Mouse (Mus musculus) hindbrain, embryonic 16.5 days (tissue): ENCODE measurements around the gene Isy1. TPM values are rescaled to one million over a fixed set of nuclear protein-coding genes. Genes with fewer than 3 reads are reported as not detected.

Experiments
- ATAC-seq: fragments of 200-750 bp; cut with Nextera tagmentation; 2 replicates; pipeline ENCODE4 v1.8.0; 2017; ENCODE audit warnings: moderate TSS enrichment, moderate library complexity
- H3K27ac ChIP-seq: fragments of 300-500 bp; sonication (generic); 2 replicates; pipeline ENCODE4 v1.5.1; 2014; ENCODE audit warnings: low read depth, mild to moderate bottlenecking, control low read depth, low read length, moderate library complexity
- H3K27me3 ChIP-seq: fragments of 300-500 bp; sonication (generic); replicated peaks from 2 replicates; pipeline ENCODE4 v1.6.1; 2014; ENCODE audit warnings: low read length; ENCODE audit not compliant: control insufficient read depth, insufficient read depth
- H3K36me3 ChIP-seq: fragments of 300-500 bp; sonication (generic); 2 replicates; pipeline ENCODE4 v1.6.1; 2014; ENCODE audit warnings: mild to moderate bottlenecking, low read length, moderate library complexity, mixed read lengths; ENCODE audit not compliant: control insufficient read depth, insufficient read depth
- H3K4me1 ChIP-seq: fragments of 300-500 bp; sonication (generic); 2 replicates; pipeline ENCODE4 v1.6.1; 2014; ENCODE audit warnings: low read depth, low read length; ENCODE audit not compliant: control insufficient read depth, insufficient read depth
- H3K4me2 ChIP-seq: fragments of 300-500 bp; sonication (generic); 2 replicates; pipeline ENCODE4 v1.6.1; 2014; ENCODE audit warnings: mild to moderate bottlenecking, low read length, control low read depth, moderate library complexity
- H3K4me3 ChIP-seq: fragments of 300-500 bp; sonication (generic); 2 replicates; pipeline ENCODE4 v1.5.1; 2014; ENCODE audit warnings: mild to moderate bottlenecking, low read length, control low read depth, moderate library complexity
- H3K9ac ChIP-seq: fragments of 300-500 bp; sonication (generic); 2 replicates; pipeline ENCODE4 v1.6.1; 2014; ENCODE audit warnings: low read depth, mild to moderate bottlenecking, control low read depth, low read length, moderate library complexity
- H3K9me3 ChIP-seq: fragments of 300-500 bp; sonication (generic); 2 replicates; pipeline ENCODE4 v1.6.1; 2014; ENCODE audit warnings: mild to moderate bottlenecking, low read length, moderate library complexity; ENCODE audit not compliant: control insufficient read depth
- WGBS: fragments of 180-500 bp; shearing (Covaris S2); extraction: QIAGEN DNeasy Blood & Tissue Kit; methylation state at CpG from one replicate; pipeline ENCODE4 v1.1.7; 2014; 5-methylcytosine and 5-hydroxymethylcytosine counted together
- polyA plus RNA-seq: library from polyadenylated mRNA; unstranded; fragments of >200 nt; fragmentation: Nextera tagmentation; extraction: Ambion mirVana; gene quantifications from 2 replicates; pipeline ENCODE4 v1.2.1, GENCODE M21; 2015

Isy1 gene
- polyA plus RNA-seq, 1 experiment from 2014 or later, result 24.0 TPM

DNA sequence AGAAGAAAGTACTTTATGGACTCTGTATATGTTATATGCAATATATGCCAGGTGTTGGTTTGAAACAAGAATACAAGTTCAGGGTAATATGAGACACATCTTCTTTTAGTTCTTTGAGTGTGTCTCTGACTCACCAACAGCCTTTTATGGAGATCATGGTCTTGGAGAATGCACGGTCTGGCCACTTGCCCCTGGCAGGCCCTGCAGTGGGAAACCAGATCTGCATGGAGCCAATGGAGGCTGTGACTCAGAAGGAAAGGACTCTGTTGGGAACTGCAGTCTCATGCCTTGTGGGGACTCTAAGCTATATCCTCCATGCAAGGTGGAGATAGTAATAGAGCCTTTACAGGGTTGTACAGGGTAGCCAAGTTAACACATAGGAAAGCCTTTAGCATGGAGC is 36.5 kb upstream of the Isy1 start:
- no peak for ATAC-seq
- Histone ChIP-seq H3K9me3 (no peaks in the 10 kb centered on the region), H3K4me3 (no peak overlapping the region), H3K4me2 (no peak overlapping the region), H3K9ac (no peak overlapping the region), H3K36me3 (no peaks in the 10 kb centered on the region), H3K27me3 (no peaks in the 10 kb centered on the region), H3K27ac (no peak overlapping the region), H3K4me1 (no peaks in the 10 kb centered on the region)
- WGBS, result 80% methylated on average over 1 of the region's 1 CpGs

- Histone ChIP-seq H3K9ac (no peak overlapping the region), H3K27me3 (no peaks in the 10 kb centered on the region), H3K36me3 (no peaks in the 10 kb centered on the region), H3K4me3 (no peak overlapping the region), H3K4me1 (no peaks in the 10 kb centered on the region), H3K9me3 (no peaks in the 10 kb centered on the region), H3K4me2 (no peak overlapping the region), H3K27ac (no peak overlapping the region)
- ATAC-seq, result no peak
- 74% methylated on average over 2 of the region's 2 CpGs for WGBS
Measured at GRCm38 (mm10) chr6:87873963-87874362, 35.4 kb upstream of the Isy1 start.

- Histone ChIP-seq H3K4me2 (no peak overlapping the region), H3K9me3 (no peaks in the 10 kb centered on the region), H3K4me1 (no peaks in the 10 kb centered on the region), H3K4me3 (no peak overlapping the region), H3K36me3 (no peaks in the 10 kb centered on the region), H3K9ac (no peak overlapping the region), H3K27ac (no peak overlapping the region), H3K27me3 (no peaks in the 10 kb centered on the region; the same call in 1 of the 2 replicates)
- no peak for ATAC-seq
- WGBS, result 32% methylated on average over 1 of the region's 1 CpGs
Measured at GRCm38 (mm10) chr6:87873104-87873503, 34.5 kb upstream of the Isy1 start.

- Histone ChIP-seq H3K27ac (no peak overlapping the region), H3K27me3 (no peaks in the 10 kb centered on the region; the same call in 1 of the 2 replicates), H3K9ac (no peak overlapping the region), H3K4me1 (no peaks in the 10 kb centered on the region), H3K9me3 (no peaks in the 10 kb centered on the region), H3K4me3 (no peak overlapping the region), H3K36me3 (no peaks in the 10 kb centered on the region), H3K4me2 (no peak overlapping the region)
- 88% methylated on average over 7 of the region's 7 CpGs for WGBS
- ATAC-seq, result no peak
Measured at GRCm38 (mm10) chr6:87871240-87871639, 32.6 kb upstream of the Isy1 start.

GRCm38 (mm10) chr6:87870440-87870839 is 31.8 kb upstream of the Isy1 start:
- H3K4me2 ChIP-seq, result no peak overlapping the region
- no peaks in the 10 kb centered on the region; the same call in 1 of the 2 replicates for H3K27me3 ChIP-seq
- no peaks in the 10 kb centered on the region for H3K4me1 ChIP-seq
- no peak for ATAC-seq
- no peak overlapping the region for H3K27ac ChIP-seq
- WGBS, result 67% methylated on average over 1 of the region's 1 CpGs
- H3K36me3 ChIP-seq, result no peaks in the 10 kb centered on the region
- no peak overlapping the region for H3K9ac ChIP-seq
- H3K9me3 ChIP-seq, result no peaks in the 10 kb centered on the region
- H3K4me3 ChIP-seq, result no peak overlapping the region

DNA sequence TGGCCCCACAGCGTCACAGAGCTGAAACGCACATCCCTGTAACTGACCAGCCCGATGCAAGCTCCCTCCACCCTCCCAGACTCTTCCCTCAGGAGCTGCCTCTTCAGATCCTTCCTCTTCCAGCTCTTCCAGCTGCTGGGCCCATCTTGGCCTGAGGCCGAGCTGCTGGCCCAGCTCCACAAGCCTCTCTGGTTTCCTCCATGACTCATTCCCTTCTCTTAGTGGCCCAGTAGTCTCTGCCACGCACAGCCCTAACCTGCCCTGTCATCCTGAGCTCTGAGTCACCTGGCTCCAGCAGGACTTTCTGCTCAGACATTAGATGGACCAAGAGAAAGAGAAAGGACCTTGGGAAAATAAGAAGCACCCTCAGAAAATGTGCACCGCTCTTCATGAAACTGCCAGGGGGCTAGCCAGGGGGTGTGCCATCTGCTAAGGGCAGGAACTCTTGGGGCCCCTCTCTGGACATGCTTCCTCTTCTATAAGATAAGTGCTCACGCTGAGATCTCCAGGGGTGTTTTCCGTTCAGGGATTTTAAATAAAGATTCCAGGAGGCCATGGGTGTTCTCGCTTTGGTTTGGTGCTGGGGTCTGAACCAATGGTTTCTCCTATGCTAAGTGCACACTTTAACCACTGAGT is 30.4 kb upstream of the Isy1 start:
- ATAC-seq, result no peak
- Histone ChIP-seq H3K9me3 (no peaks in the 10 kb centered on the region), H3K27me3 (no peaks in the 10 kb centered on the region; the same call in 1 of the 2 replicates), H3K4me2 (no peak overlapping the region), H3K36me3 (no peaks in the 10 kb centered on the region), H3K4me1 (no peaks in the 10 kb centered on the region), H3K27ac (no peak overlapping the region), H3K9ac (no peak overlapping the region), H3K4me3 (no peak overlapping the region)
- 71% methylated on average over 9 of the region's 9 CpGs for WGBS

DNA sequence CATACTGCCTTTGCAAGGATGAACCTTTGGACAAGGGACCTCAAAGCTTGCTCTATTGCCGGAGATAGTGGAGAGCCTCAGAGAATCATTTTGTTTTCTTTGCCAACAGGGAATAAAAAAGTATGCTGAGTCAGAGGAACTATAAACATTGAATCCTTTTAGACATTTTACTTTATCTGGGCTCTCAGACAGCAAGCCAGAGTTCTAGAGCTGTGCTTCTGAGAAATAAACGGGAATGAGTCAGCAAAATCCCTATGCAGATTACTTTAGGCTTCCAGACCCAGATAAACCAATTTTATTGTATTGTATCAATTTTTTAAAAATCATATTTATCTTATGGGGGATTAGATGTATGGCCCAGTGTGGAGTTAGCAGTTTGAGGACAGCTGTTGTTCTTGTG is 28.7 kb upstream of the Isy1 start:
- 90% methylated on average over 2 of the region's 2 CpGs for WGBS
- Histone ChIP-seq H3K36me3 (no peaks in the 10 kb centered on the region), H3K4me2 (no peak overlapping the region)

GRCm38 (mm10) chr6:87866211-87866610 is 27.6 kb upstream of the Isy1 start:
- whole genome bisulfite sequencing, result 93% methylated on average over 6 of the region's 6 CpGs
- H3K4me2 ChIP-seq, result no peak overlapping the region
- no peaks in the 10 kb centered on the region for H3K9me3 ChIP-seq
- no peak for ATAC-seq
- no peaks in the 10 kb centered on the region for H3K4me1 ChIP-seq
- no peak overlapping the region for H3K27ac ChIP-seq
- H3K27me3 ChIP-seq, result no peaks in the 10 kb centered on the region; the same call in 1 of the 2 replicates
- H3K36me3 ChIP-seq, result no peaks in the 10 kb centered on the region
- no peak overlapping the region for H3K4me3 ChIP-seq
- no peak overlapping the region for H3K9ac ChIP-seq

More for the DNA sequence above, 28.7 kb upstream of the Isy1 start:
- Histone ChIP-seq H3K27ac (no peak overlapping the region), H3K27me3 (no peaks in the 10 kb centered on the region; the same call in 1 of the 2 replicates), H3K9ac (no peak overlapping the region), H3K4me3 (no peak overlapping the region), H3K4me1 (no peaks in the 10 kb centered on the region), H3K9me3 (no peaks in the 10 kb centered on the region)
- ATAC-seq, result no peak

DNA sequence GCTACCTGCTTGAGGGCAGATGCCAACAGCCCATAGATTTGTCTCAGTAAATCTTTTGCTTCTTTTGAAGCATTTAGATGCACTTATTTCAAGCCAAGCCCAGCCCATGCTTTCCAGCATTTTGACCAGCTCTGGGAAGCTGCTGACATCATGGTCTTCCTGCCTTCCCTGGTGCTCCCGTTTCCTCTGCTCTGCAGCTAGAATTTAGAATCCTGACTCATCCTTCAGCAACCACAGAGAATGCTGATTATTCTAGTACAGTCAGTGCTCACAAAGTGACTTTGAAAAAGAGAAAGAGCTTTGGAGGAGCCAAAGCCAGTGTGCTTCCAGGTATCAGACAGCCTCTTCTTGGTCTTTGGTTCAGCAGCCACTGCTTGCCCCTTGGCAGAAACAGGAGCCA is 18.5 kb upstream of the Isy1 start:
- 66% methylated on average over 1 of the region's 1 CpGs for WGBS
- Histone ChIP-seq H3K27me3 (no peaks in the 10 kb centered on the region), H3K36me3 (no peaks in the 10 kb centered on the region), H3K4me1 (no peaks in the 10 kb centered on the region), H3K9me3 (no peaks in the 10 kb centered on the region), H3K9ac (no peak overlapping the region), H3K4me3 (no peak overlapping the region), H3K4me2 (no peak overlapping the region), H3K27ac (no peak overlapping the region)
- no peak for ATAC-seq
